Mouse (Mus musculus) B cell, adult 2 months (primary cell): ENCODE measurements around the gene Bcl9l.

Experiments
- DNase-seq, 2 experiments: peaks; one replicate each; pipeline ENCODE4 v3.0.0; 2022

Gene Bcl9l

GRCm38 (mm10) chr9:44483510-44484044 lies 952 bp downstream of the Bcl9l start:
- DNase-seq, result peak; percentile 59 to 60

- DNase-seq, result no peak
Observed at GRCm38 (mm10) chr9:44484311-44485104, 1.9 kb downstream of the Bcl9l start.

GRCm38 (mm10) chr9:44485105-44485515 lies 2.5 kb downstream of the Bcl9l start:
- DNase-seq, result no peak

GRCm38 (mm10) chr9:44485516-44486161 lies 3.0 kb downstream of the Bcl9l start:
- DNase-seq, result no peak

GRCm38 (mm10) chr9:44486335-44486734 lies 3.7 kb downstream of the Bcl9l start:
- DNase-seq, result no peak

- DNase-seq, result no peak
Observed at GRCm38 (mm10) chr9:44486741-44487421, 4.3 kb downstream of the Bcl9l start.

GRCm38 (mm10) chr9:44487441-44487840 lies 4.8 kb downstream of the Bcl9l start:
- DNase-seq, result no peak

GRCm38 (mm10) chr9:44488416-44488815 lies 5.8 kb downstream of the Bcl9l start:
- no peak for DNase-seq

GRCm38 (mm10) chr9:44488855-44489381 lies 6.3 kb downstream of the Bcl9l start:
- DNase-seq, result no peak

GRCm38 (mm10) chr9:44489651-44490085 lies 7.0 kb downstream of the Bcl9l start:
- no peak for DNase-seq

GRCm38 (mm10) chr9:44490086-44490967 lies 7.7 kb downstream of the Bcl9l start:
- no peak for DNase-seq

GRCm38 (mm10) chr9:44491351-44491750 lies 8.7 kb downstream of the Bcl9l start:
- DNase-seq, result no peak

GRCm38 (mm10) chr9:44492631-44493461 lies 10.2 kb downstream of the Bcl9l start:
- peak; percentile 61 for DNase-seq

GRCm38 (mm10) chr9:44494261-44494862 lies 11.7 kb downstream of the Bcl9l start:
- DNase-seq, result peak; percentile 82 to 85

- no peak for DNase-seq
Observed at GRCm38 (mm10) chr9:44494863-44495809, 12.5 kb downstream of the Bcl9l start.

GRCm38 (mm10) chr9:44495810-44496344 lies 13.3 kb downstream of the Bcl9l start:
- no peak for DNase-seq

- DNase-seq, result no peak
Observed at GRCm38 (mm10) chr9:44496803-44497461, 14.3 kb downstream of the Bcl9l start.

GRCm38 (mm10) chr9:44497624-44498377 lies 15.2 kb downstream of the Bcl9l start:
- peak; percentile 34 to 44 for DNase-seq
